Mouse (Mus musculus) stomach, postnatal 0 days (tissue): ENCODE data around the gene Pdcd11.
"Not testable (repeated sequence)": the region's sequence is repeated elsewhere in the genome, so short reads cannot be mapped to it uniquely, and the experiment has no call there.

ENCODE experiments used
- CTCF ChIP-seq: IDR thresholded peaks from 2 replicates; pipeline ENCODE4 v1.5.1; 2016; ENCODE audit warnings: antibody characterized with exemption, low read depth, mild to moderate bottlenecking, moderate library complexity
- EP300 ChIP-seq: optimal IDR thresholded peaks from 2 replicates; pipeline ENCODE3; 2016; ENCODE audit warnings: antibody characterized with exemption

GRCm38 (mm10) chr19:47139611-47140010 lies 49.0 kb downstream of the Pdcd11 start:
- peak; percentile 31 for TF ChIP-seq CTCF
- TF ChIP-seq EP300, result not testable (repeated sequence)
